Mouse (Mus musculus) midbrain, embryonic 11.5 days (tissue): ENCODE data around the gene Zfp820. TPM values are rescaled to one million over a fixed set of nuclear protein-coding genes. Genes with fewer than 3 reads are reported as not detected.
"Not testable (repeated sequence)": the region's sequence is repeated elsewhere in the genome, so short reads cannot be mapped to it uniquely, and the experiment has no call there.

Source experiments
- ATAC-seq: fragments of 200-750 bp; cut with Nextera tagmentation; 2 replicates; pipeline ENCODE4 v1.8.0; 2017; ENCODE audit warnings: moderate TSS enrichment, moderate library complexity; ENCODE audit not compliant: low FRiP score
- DNase-seq: peaks from one replicate; pipeline ENCODE4 v3.0.0; 2015; ENCODE audit warnings: low spot score; ENCODE audit errors: missing footprints
- H3K27ac ChIP-seq: fragments of 300-500 bp; sonication (generic); 2 replicates; pipeline ENCODE4 v1.5.1; 2014; ENCODE audit warnings: low read depth, low read length
- H3K27me3 ChIP-seq: fragments of 300-500 bp; sonication (generic); 2 replicates; pipeline ENCODE4 v1.6.1; 2014; ENCODE audit warnings: mild to moderate bottlenecking, low read length, moderate library complexity, mixed read lengths; ENCODE audit not compliant: control insufficient read depth, insufficient read depth
- H3K36me3 ChIP-seq: fragments of 300-500 bp; sonication (generic); 2 replicates; pipeline ENCODE4 v1.6.1; 2014; ENCODE audit warnings: mild to moderate bottlenecking, low read length, moderate library complexity, mixed read lengths; ENCODE audit not compliant: control insufficient read depth, insufficient read depth
- H3K4me1 ChIP-seq: fragments of 300-500 bp; sonication (generic); 2 replicates; pipeline ENCODE4 v1.6.1; 2014; ENCODE audit warnings: low read length; ENCODE audit not compliant: control insufficient read depth, insufficient read depth
- H3K4me2 ChIP-seq: fragments of 300-500 bp; sonication (generic); 2 replicates; pipeline ENCODE4 v1.6.1; 2014; ENCODE audit warnings: mild to moderate bottlenecking, moderate library complexity
- H3K4me3 ChIP-seq: fragments of 300-500 bp; sonication (generic); 2 replicates; pipeline ENCODE4 v1.5.1; 2014; ENCODE audit warnings: low read depth, low read length
- H3K9ac ChIP-seq: fragments of 300-500 bp; sonication (generic); 2 replicates; pipeline ENCODE4 v1.6.1; 2014; ENCODE audit warnings: low read length
- H3K9me3 ChIP-seq: fragments of 300-500 bp; sonication (generic); 2 replicates; pipeline ENCODE4 v1.6.1; 2016; ENCODE audit warnings: low read length; ENCODE audit not compliant: control insufficient read depth
- WGBS: fragments of 180-500 bp; shearing (Covaris S2); extraction: QIAGEN DNeasy Blood & Tissue Kit; methylation state at CpG from one replicate; pipeline ENCODE4 v1.1.7; 2014; 5-methylcytosine and 5-hydroxymethylcytosine counted together
- polyA plus RNA-seq: library from polyadenylated mRNA; unstranded; fragments of >200 nt; fragmentation: Nextera tagmentation; extraction: Ambion mirVana; gene quantifications from 2 replicates; pipeline ENCODE4 v1.2.1, GENCODE M21; 2014

Zfp820 gene
- polyA plus RNA-seq: 9.1 and 9.6 TPM in 2 replicates

DNA sequence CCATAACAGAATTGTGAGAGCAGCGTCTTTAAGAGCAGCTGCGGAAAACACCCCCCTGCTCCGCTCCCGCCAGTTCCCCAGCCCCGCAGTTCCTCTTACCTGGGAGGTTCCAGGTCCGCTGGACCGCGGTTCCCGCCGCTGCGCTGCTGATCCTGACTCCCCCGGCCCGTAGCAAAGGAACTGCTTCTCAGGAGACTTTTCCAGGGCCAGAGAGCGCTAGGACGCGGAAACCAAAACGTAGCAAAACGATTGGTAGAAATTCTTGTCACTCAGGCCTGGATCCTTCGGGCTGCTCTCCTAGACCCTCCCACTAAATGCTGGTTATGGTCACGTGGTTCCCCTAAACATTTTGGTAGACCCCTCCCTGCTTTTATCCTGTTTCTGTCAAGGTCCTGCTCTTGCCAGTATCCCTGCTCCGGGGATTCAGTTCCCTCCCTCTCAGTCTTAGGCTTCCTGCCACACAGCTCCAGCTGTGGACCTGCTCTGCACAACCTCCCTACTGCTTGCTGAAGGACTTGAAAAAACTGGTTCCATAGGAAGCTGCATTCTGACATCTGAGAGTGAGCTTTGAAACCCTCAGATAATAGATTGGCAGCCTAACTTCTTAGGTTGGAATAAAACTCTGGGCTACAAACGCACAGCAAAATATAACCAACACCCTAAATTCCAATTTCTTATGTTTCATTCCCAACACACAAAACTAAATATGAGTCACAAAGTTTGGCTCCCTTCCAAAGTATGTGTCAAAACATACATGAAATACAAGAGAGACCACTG is at the start of gene Zfp820:
Gene Zfp820 (minus strand): TSS at position 228 of the 777 bp plus-strand sequence.
- 4% methylated on average over 22 of the region's 22 CpGs for WGBS
- Histone ChIP-seq H3K4me2 (peak within 1 kb of the TSS; percentile 51), H3K27me3 (no peaks in the 10 kb centered on the region), H3K4me1 (peaks cover 3% of the 10 kb centered on the region; the same call in 1 of the 2 replicates), H3K27ac (no peak within 1 kb of the TSS), H3K9me3 (no peaks in the 10 kb centered on the region), H3K9ac (peak within 1 kb of the TSS; percentile 81), H3K36me3 (no peaks in the 10 kb centered on the region), H3K4me3 (peak within 1 kb of the TSS; percentile 57)
- peak; percentile 99 for DNase-seq
- ATAC-seq: peak; percentile 100

DNA sequence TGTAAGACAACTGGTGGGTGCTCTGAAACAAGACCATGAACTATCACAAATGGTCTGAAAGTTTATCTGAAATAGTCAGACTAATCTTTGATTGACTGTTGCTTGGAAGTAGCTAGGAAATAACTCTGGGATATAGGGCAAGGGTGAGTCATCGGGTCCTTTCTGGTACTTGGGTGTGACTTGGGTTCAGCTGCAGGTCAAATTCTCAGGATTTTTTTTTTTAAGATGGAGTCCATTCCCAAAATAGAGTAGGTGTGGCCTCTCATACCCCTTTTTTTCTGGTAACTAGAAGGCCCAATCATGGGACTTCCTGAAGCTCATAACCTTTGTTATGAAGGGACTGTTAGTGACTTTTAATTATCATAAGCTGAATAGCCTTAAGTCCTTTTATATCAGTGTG is 25.7 kb upstream of the Zfp820 start:
- H3K9me3 ChIP-seq: no peaks in the 10 kb centered on the region; the same call in 1 of the 2 replicates
- no peaks in the 10 kb centered on the region for H3K4me1 ChIP-seq
- H3K4me2 ChIP-seq: no peak overlapping the region
- ATAC-seq (no peak), DNase-seq (no peak)
- no peak overlapping the region for H3K9ac ChIP-seq
- no peak overlapping the region for H3K4me3 ChIP-seq
- H3K27ac ChIP-seq: no peak overlapping the region
- WGBS: 85% methylated on average over 1 of the region's 1 CpGs
- H3K36me3 ChIP-seq: no peaks in the 10 kb centered on the region
- no peaks in the 10 kb centered on the region for H3K27me3 ChIP-seq

DNA sequence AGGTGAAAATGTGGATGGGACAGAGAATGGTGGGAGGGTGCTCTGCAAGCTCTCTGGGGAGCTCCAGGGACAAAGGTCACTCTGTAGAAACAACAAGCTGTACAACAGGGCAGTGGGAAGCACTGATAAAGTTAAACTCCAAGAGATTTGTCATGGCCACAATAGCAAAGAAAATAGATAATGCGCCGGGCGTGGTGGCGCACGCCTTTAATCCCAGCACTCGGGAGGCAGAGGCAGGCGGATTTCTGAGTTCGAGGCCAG is 680 bp upstream of the Zfp820 start:
- not testable (repeated sequence) for H3K27me3 ChIP-seq, H3K4me2 ChIP-seq, H3K4me1 ChIP-seq, H3K9me3 ChIP-seq, ATAC-seq, H3K36me3 ChIP-seq, DNase-seq, H3K27ac ChIP-seq, H3K9ac ChIP-seq, H3K4me3 ChIP-seq
- 94% methylated on average over 7 of the region's 8 CpGs for WGBS

DNA sequence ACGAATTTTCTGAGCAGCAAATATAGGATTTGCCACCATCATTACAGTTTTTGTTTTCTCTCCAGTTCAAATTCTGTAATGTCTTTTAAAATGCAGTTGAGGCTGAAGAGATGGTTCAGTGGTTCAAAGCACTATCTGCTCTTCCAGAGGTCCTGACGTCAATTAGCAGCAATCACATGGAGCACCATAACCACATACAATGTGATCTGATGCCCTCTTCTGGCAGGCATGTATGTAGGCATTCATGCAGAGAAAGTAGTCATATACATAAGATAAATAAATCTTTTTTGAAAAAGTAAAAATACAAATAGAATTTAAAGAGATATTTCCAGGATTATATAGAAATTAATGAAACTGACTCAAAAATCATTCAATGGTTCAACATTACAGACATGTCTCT is 7.1 kb downstream of the Zfp820 start:
- no peak overlapping the region for H3K4me2 ChIP-seq
- DNase-seq: no peak
- no peak overlapping the region for H3K9ac ChIP-seq
- H3K36me3 ChIP-seq: no peaks in the 10 kb centered on the region
- ATAC-seq: no peak
- no peak overlapping the region for H3K27ac ChIP-seq
- no peaks in the 10 kb centered on the region for H3K4me1 ChIP-seq
- no peaks in the 10 kb centered on the region for H3K9me3 ChIP-seq
- no peaks in the 10 kb centered on the region for H3K27me3 ChIP-seq
- 64% methylated on average over 2 of the region's 2 CpGs for WGBS
- H3K4me3 ChIP-seq: no peak overlapping the region

DNA sequence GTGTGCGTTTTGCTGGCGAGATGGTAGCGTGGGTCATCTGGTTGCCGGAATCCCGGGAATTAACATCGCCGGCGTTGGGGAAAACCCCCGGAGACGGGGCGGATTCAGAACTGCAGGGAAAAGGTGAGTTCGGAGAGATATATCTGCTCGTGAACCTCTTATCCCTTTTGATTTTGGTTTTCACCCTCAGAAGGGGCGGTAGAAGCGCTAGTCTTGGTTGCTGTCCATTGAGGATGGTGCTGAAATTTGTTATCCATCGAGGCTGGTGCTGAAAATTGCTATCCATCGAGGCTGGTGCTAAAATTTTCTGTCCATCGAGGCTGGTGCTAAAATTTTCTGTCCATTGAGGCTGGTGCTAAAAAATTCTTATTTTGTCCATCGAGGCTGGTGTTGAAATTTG is 44.2 kb downstream of the Zfp820 start:
- ATAC-seq, DNase-seq: not testable (repeated sequence)

DNA sequence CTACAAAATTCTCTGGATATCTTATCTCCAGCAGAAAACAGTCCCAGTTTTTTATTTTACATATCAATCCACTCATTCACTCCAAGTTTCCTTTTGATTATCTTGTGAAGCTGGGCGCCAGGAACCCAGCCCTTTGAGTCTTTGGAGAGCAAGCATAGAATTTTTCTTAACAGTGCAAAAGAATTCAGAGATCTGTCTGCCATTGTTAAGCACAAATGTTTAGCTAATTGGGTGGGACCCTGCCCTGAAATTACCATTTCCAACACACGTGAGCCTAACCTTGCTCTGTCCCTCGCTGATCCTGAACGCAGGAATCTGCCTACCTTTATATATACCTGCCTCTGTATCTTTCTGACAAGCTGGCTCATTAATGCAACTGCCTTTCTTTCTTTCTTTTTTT is 53.3 kb downstream of the Zfp820 start:
- Histone ChIP-seq H3K27ac (no peak overlapping the region), H3K27me3 (no peaks in the 10 kb centered on the region), H3K9me3 (peaks cover 4% of the 10 kb centered on the region), H3K4me1 (no peaks in the 10 kb centered on the region), H3K36me3 (no peaks in the 10 kb centered on the region), H3K4me2 (no peak overlapping the region), H3K9ac (no peak overlapping the region), H3K4me3 (no peak overlapping the region)
- 80% methylated on average over 4 of the region's 4 CpGs for WGBS
- ATAC-seq: no peak
- DNase-seq: no peak

More for the DNA sequence above, 44.2 kb downstream of the Zfp820 start:
- not testable (repeated sequence) for H3K9me3 ChIP-seq, H3K4me3 ChIP-seq, H3K9ac ChIP-seq, H3K27me3 ChIP-seq, H3K4me1 ChIP-seq, H3K4me2 ChIP-seq, H3K36me3 ChIP-seq, H3K27ac ChIP-seq
- 50% methylated on average over 19 of the region's 19 CpGs for WGBS

DNA sequence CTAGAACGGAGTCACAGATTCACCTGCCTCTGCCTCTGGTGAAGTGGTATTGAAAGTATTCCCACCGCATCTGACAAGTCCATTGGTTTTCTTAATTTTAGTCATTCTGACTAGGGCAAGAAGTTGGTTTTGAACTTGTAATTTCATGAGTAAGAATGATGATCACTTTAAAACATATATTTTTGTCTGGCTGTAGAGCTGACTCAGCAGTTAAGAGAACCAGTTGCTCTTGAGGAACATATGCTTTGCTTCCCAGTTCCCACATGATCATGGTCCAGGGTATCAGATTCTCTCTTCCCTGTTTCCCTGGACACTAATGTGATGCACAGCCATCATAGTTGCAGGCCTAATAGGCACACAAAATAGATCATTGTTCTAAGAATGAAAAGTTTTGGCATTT is 75.2 kb downstream of the Zfp820 start:
- ATAC-seq (no peak), DNase-seq (no peak)
- Histone ChIP-seq H3K9ac (no peak overlapping the region), H3K36me3 (no peaks in the 10 kb centered on the region), H3K4me3 (no peak overlapping the region), H3K27ac (no peak overlapping the region), H3K27me3 (no peaks in the 10 kb centered on the region), H3K4me2 (no peak overlapping the region), H3K4me1 (no peaks in the 10 kb centered on the region), H3K9me3 (no peaks in the 10 kb centered on the region)
- WGBS: 90% methylated on average over 2 of the region's 2 CpGs

Other genes starting within 250 kb of the Zfp820 start
- 8.5 and 9.5 TPM in 2 replicates for gene Zfp983, start 195.1 kb downstream of the Zfp820 start, polyA plus RNA-seq
- 18.2 and 19.4 TPM in 2 replicates for gene Gm10226, start 153.9 kb downstream of the Zfp820 start, polyA plus RNA-seq
- 25.5 and 27.2 TPM in 2 replicates for gene Zfp760, start 138.0 kb downstream of the Zfp820 start, polyA plus RNA-seq
- 8.7 and 10.9 TPM in 2 replicates for gene Zfp229, start 115.0 kb downstream of the Zfp820 start, polyA plus RNA-seq
- 8.8 and 10.1 TPM in 2 replicates for gene Zfp995, start 64.2 kb upstream of the Zfp820 start, polyA plus RNA-seq
- gene Zfp942, start 116.7 kb upstream of the Zfp820 start, polyA plus RNA-seq: 26.4 and 29.0 TPM in 2 replicates
- gene Zfp943, start 116.8 kb upstream of the Zfp820 start, polyA plus RNA-seq: 26.2 and 27.9 TPM in 2 replicates